Mouse (Mus musculus): ENCODE results near the gene Amigo2. TPM values are rescaled to one million over a fixed set of nuclear protein-coding genes. Genes with fewer than 3 reads are reported as not detected.

Gene Amigo2
- total and polyA plus RNA-seq, 2 experiments from 2014 or later, result 4.4 to 6.0 TPM

- Histone ChIP-seq H3K27me3 (ENCODE audit: control insufficient read depth, insufficient read depth, low read length) (peaks cover 27% of the 10 kb centered on the region), H3K4me1 (ENCODE audit: control insufficient read depth, insufficient read depth) (no peaks in the 10 kb centered on the region), H3K9me3 (replicated peaks; ENCODE audit: control insufficient read depth, low read length) (no peaks in the 10 kb centered on the region), H3K4me3 (ENCODE audit: low read depth, low read length) (peak overlapping the region; percentile 84), H3K4me2 (ENCODE audit: low read depth, low read length) (peak overlapping the region; percentile 95), H3K9ac (replicated peaks; ENCODE audit: low read depth, low read length) (peak overlapping the region; percentile 79), H3K27ac (ENCODE audit: low read depth) (peak overlapping the region; percentile 85), H3K36me3 (replicated peaks; ENCODE audit: control insufficient read depth, insufficient read depth, low read length) (no peaks in the 10 kb centered on the region)
- 25% methylated on average over 8 of the region's 8 CpGs for WGBS
- ATAC-seq (ENCODE audit: insufficient read depth, low read depth), result no peak
- peak; percentile 17 for DNase-seq (ENCODE audit: low spot score)
- no peak for TF ChIP-seq EP300 (IDR thresholded peaks at IDR 0.05; ENCODE audit: low read depth)
- no peak for TF ChIP-seq CTCF (IDR thresholded peaks at IDR 0.05; ENCODE audit: low read depth)
Measured at GRCm38 (mm10) chr15:97248296-97248695, 1.2 kb upstream of the Amigo2 start.

- H3K4me1 ChIP-seq (ENCODE audit: control insufficient read depth, insufficient read depth), result no peaks in the 10 kb centered on the region
- H3K9ac ChIP-seq (replicated peaks; ENCODE audit: low read depth, low read length), result peak overlapping the region; percentile 79
- peak; percentile 47 for ATAC-seq (ENCODE audit: insufficient read depth, low read depth)
- peak overlapping the region; percentile 95 for H3K4me2 ChIP-seq (ENCODE audit: low read depth, low read length)
- H3K9me3 ChIP-seq (replicated peaks; ENCODE audit: control insufficient read depth, low read length), result no peaks in the 10 kb centered on the region
- H3K4me3 ChIP-seq (ENCODE audit: low read depth, low read length), result peak overlapping the region; percentile 84
- peaks cover 28% of the 10 kb centered on the region for H3K27me3 ChIP-seq (ENCODE audit: control insufficient read depth, insufficient read depth, low read length)
- H3K36me3 ChIP-seq (replicated peaks; ENCODE audit: control insufficient read depth, insufficient read depth, low read length), result no peaks in the 10 kb centered on the region
- 3% methylated on average over 14 of the region's 14 CpGs for WGBS
- peak; percentile 27 for DNase-seq (ENCODE audit: low spot score)
- H3K27ac ChIP-seq (ENCODE audit: low read depth), result peak overlapping the region; percentile 85
- no peak for TF ChIP-seq EP300 (IDR thresholded peaks at IDR 0.05; ENCODE audit: low read depth)
- no peak for TF ChIP-seq CTCF (IDR thresholded peaks at IDR 0.05; ENCODE audit: low read depth)
Measured at GRCm38 (mm10) chr15:97247791-97248161, 689 bp upstream of the Amigo2 start.

GRCm38 (mm10) chr15:97246256-97246655 is 831 bp downstream of the Amigo2 start:
- Histone ChIP-seq H3K4me1 (ENCODE audit: control insufficient read depth, insufficient read depth) (no peaks in the 10 kb centered on the region), H3K4me3 (ENCODE audit: low read depth, low read length) (peak overlapping the region; percentile 84), H3K36me3 (replicated peaks; ENCODE audit: control insufficient read depth, insufficient read depth, low read length) (no peaks in the 10 kb centered on the region), H3K9ac (replicated peaks; ENCODE audit: low read depth, low read length) (no peak overlapping the region), H3K9me3 (replicated peaks; ENCODE audit: control insufficient read depth, low read length) (no peaks in the 10 kb centered on the region), H3K27ac (ENCODE audit: low read depth) (no peak overlapping the region), H3K27me3 (ENCODE audit: control insufficient read depth, insufficient read depth, low read length) (peaks cover 28% of the 10 kb centered on the region), H3K4me2 (ENCODE audit: low read depth, low read length) (peak overlapping the region; percentile 95)
- TF ChIP-seq EP300 (IDR thresholded peaks at IDR 0.05; ENCODE audit: low read depth) (no peak), CTCF (IDR thresholded peaks at IDR 0.05; ENCODE audit: low read depth) (no peak)
- ATAC-seq (ENCODE audit: insufficient read depth, low read depth) (no peak), DNase-seq (ENCODE audit: low spot score) (no peak)
- WGBS, result 23% methylated on average over 14 of the region's 14 CpGs

GRCm38 (mm10) chr15:97245392-97245791 is 1.7 kb downstream of the Amigo2 start:
- H3K4me3 ChIP-seq (ENCODE audit: low read depth, low read length), result no peak overlapping the region
- peaks cover 28% of the 10 kb centered on the region for H3K27me3 ChIP-seq (ENCODE audit: control insufficient read depth, insufficient read depth, low read length)
- H3K27ac ChIP-seq (ENCODE audit: low read depth), result no peak overlapping the region
- WGBS, result 58% methylated on average over 18 of the region's 18 CpGs
- TF ChIP-seq CTCF (IDR thresholded peaks at IDR 0.05; ENCODE audit: low read depth), result no peak
- TF ChIP-seq EP300 (IDR thresholded peaks at IDR 0.05; ENCODE audit: low read depth), result no peak
- DNase-seq (ENCODE audit: low spot score), result no peak
- H3K4me2 ChIP-seq (ENCODE audit: low read depth, low read length), result peak overlapping the region; percentile 95; the same call in 1 of the 2 replicates
- no peak overlapping the region for H3K9ac ChIP-seq (replicated peaks; ENCODE audit: low read depth, low read length)
- no peak for ATAC-seq (ENCODE audit: insufficient read depth, low read depth)
- no peaks in the 10 kb centered on the region for H3K9me3 ChIP-seq (replicated peaks; ENCODE audit: control insufficient read depth, low read length)
- no peaks in the 10 kb centered on the region for H3K36me3 ChIP-seq (replicated peaks; ENCODE audit: control insufficient read depth, insufficient read depth, low read length)
- no peaks in the 10 kb centered on the region for H3K4me1 ChIP-seq (ENCODE audit: control insufficient read depth, insufficient read depth)

GRCm38 (mm10) chr15:97236943-97237342 is 10.1 kb downstream of the Amigo2 start:
- Histone ChIP-seq H3K9ac (replicated peaks; ENCODE audit: low read depth, low read length) (no peak overlapping the region), H3K9me3 (replicated peaks; ENCODE audit: control insufficient read depth, low read length) (0 out of 2 replicates have a peak, but pooled peaks cover 5% of the 10 kb centered on the region), H3K36me3 (replicated peaks; ENCODE audit: control insufficient read depth, insufficient read depth, low read length) (no peaks in the 10 kb centered on the region), H3K27ac (ENCODE audit: low read depth) (no peak overlapping the region), H3K27me3 (ENCODE audit: control insufficient read depth, insufficient read depth, low read length) (no peaks in the 10 kb centered on the region), H3K4me2 (ENCODE audit: low read depth, low read length) (no peak overlapping the region), H3K4me1 (ENCODE audit: control insufficient read depth, insufficient read depth) (no peaks in the 10 kb centered on the region), H3K4me3 (ENCODE audit: low read depth, low read length) (no peak overlapping the region)
- WGBS, result 40% methylated on average over 9 of the region's 9 CpGs
- TF ChIP-seq EP300 (IDR thresholded peaks at IDR 0.05; ENCODE audit: low read depth), result no peak
- peak; percentile 61 for TF ChIP-seq CTCF (IDR thresholded peaks at IDR 0.05; ENCODE audit: low read depth)
- ATAC-seq (ENCODE audit: insufficient read depth, low read depth) (no peak), DNase-seq (ENCODE audit: low spot score) (no peak)

- no peaks in the 10 kb centered on the region for H3K27me3 ChIP-seq (ENCODE audit: control insufficient read depth, insufficient read depth, low read length)
- ATAC-seq (ENCODE audit: insufficient read depth, low read depth), result no peak; the same call in 1 of the 2 replicates
- no peaks in the 10 kb centered on the region for H3K36me3 ChIP-seq (replicated peaks; ENCODE audit: control insufficient read depth, insufficient read depth, low read length)
- no peak for TF ChIP-seq EP300 (IDR thresholded peaks at IDR 0.05; ENCODE audit: low read depth)
- peak; percentile 86 for TF ChIP-seq CTCF (IDR thresholded peaks at IDR 0.05; ENCODE audit: low read depth)
- no peak overlapping the region for H3K27ac ChIP-seq (ENCODE audit: low read depth)
- H3K9ac ChIP-seq (replicated peaks; ENCODE audit: low read depth, low read length), result no peak overlapping the region
- H3K4me3 ChIP-seq (ENCODE audit: low read depth, low read length), result no peak overlapping the region
- no peak overlapping the region for H3K4me2 ChIP-seq (ENCODE audit: low read depth, low read length)
- H3K4me1 ChIP-seq (ENCODE audit: control insufficient read depth, insufficient read depth), result no peaks in the 10 kb centered on the region
- 20% methylated on average over 7 of the region's 7 CpGs for WGBS
- peak; percentile 49 for DNase-seq (ENCODE audit: low spot score)
- H3K9me3 ChIP-seq (replicated peaks; ENCODE audit: control insufficient read depth, low read length), result 0 out of 2 replicates have a peak, but pooled peaks cover 11% of the 10 kb centered on the region
Measured at GRCm38 (mm10) chr15:97235183-97235582, 11.9 kb downstream of the Amigo2 start.
